Mouse (Mus musculus) neural tube, embryonic 14.5 days (tissue): Measurements from ENCODE around the gene Nckap5. TPM values are rescaled to one million over a fixed set of nuclear protein-coding genes. Genes with fewer than 3 reads are reported as not detected.

Experiments
- ATAC-seq: fragments of 200-750 bp; cut with Nextera tagmentation; 2 replicates; pipeline ENCODE4 v1.8.0; 2017; ENCODE audit warnings: low read depth, mild to moderate bottlenecking, moderate TSS enrichment, moderate library complexity
- H3K27ac ChIP-seq: fragments of 300-500 bp; sonication (generic); 2 replicates; pipeline ENCODE4 v1.5.1; 2014; ENCODE audit warnings: low read depth, mild to moderate bottlenecking, control low read depth, low read length, moderate library complexity, mixed read lengths
- H3K27me3 ChIP-seq: fragments of 300-500 bp; sonication (generic); 2 replicates; pipeline ENCODE4 v1.6.1; 2014; ENCODE audit warnings: low read length; ENCODE audit not compliant: control insufficient read depth, insufficient read depth
- H3K36me3 ChIP-seq: fragments of 300-500 bp; sonication (generic); 2 replicates; pipeline ENCODE4 v1.6.1; 2014; ENCODE audit warnings: low read length, mixed read lengths; ENCODE audit not compliant: control insufficient read depth, insufficient read depth
- H3K4me1 ChIP-seq: fragments of 300-500 bp; sonication (generic); 2 replicates; pipeline ENCODE4 v1.6.1; 2014; ENCODE audit warnings: low read length; ENCODE audit not compliant: control insufficient read depth, insufficient read depth
- H3K4me2 ChIP-seq: fragments of 300-500 bp; sonication (generic); 2 replicates; pipeline ENCODE4 v1.6.1; 2014; ENCODE audit warnings: mild to moderate bottlenecking, low read depth, low read length, control low read depth
- H3K4me3 ChIP-seq: fragments of 300-500 bp; sonication (generic); 2 replicates; pipeline ENCODE4 v1.5.1; 2014; ENCODE audit warnings: low read depth, low read length, control low read depth, mixed read lengths
- H3K9ac ChIP-seq: fragments of 300-500 bp; sonication (generic); replicated peaks from 2 replicates; pipeline ENCODE4 v1.6.1; 2014; ENCODE audit warnings: low read depth, mild to moderate bottlenecking, control low read depth, low read length, mixed read lengths
- H3K9me3 ChIP-seq: fragments of 300-500 bp; sonication (generic); 2 replicates; pipeline ENCODE4 v1.6.1; 2016; ENCODE audit warnings: low read length; ENCODE audit not compliant: control insufficient read depth
- WGBS: fragments of 180-500 bp; shearing (Covaris S2); extraction: QIAGEN DNeasy Blood & Tissue Kit; methylation state at CpG from one replicate; pipeline ENCODE4 v1.1.7; 2014; 5-methylcytosine and 5-hydroxymethylcytosine counted together
- polyA plus RNA-seq: library from polyadenylated mRNA; unstranded; fragments of >200 nt; fragmentation: Nextera tagmentation; extraction: Ambion mirVana; gene quantifications from 2 replicates; pipeline ENCODE4 v1.2.1, GENCODE M21; 2014

Gene Nckap5
- polyA plus RNA-seq, 1 experiment from 2014 or later = 19.0 TPM

- Histone ChIP-seq H3K4me3 (no peak overlapping the region), H3K9me3 (no peaks in the 10 kb centered on the region), H3K27ac (no peak overlapping the region), H3K36me3 (no peaks in the 10 kb centered on the region), H3K4me2 (no peak overlapping the region), H3K9ac (no peak overlapping the region), H3K27me3 (no peaks in the 10 kb centered on the region), H3K4me1 (peaks cover 4% of the 10 kb centered on the region; the same call in 1 of the 2 replicates)
- 100% methylated on average over 1 of the region's 1 CpGs for WGBS
- no peak for ATAC-seq
These were observed 2.3 kb upstream of the Nckap5 start for GRCm38 (mm10) chr1:126832885-126833284.

- Histone ChIP-seq H3K27me3 (no peaks in the 10 kb centered on the region), H3K4me1 (peaks cover 4% of the 10 kb centered on the region; the same call in 1 of the 2 replicates), H3K4me2 (peak overlapping the region; percentile 26; the same call in 1 of the 2 replicates), H3K27ac (no peak overlapping the region), H3K4me3 (peak overlapping the region; percentile 17; the same call in 1 of the 2 replicates), H3K9ac (no peak overlapping the region), H3K36me3 (no peaks in the 10 kb centered on the region), H3K9me3 (no peaks in the 10 kb centered on the region)
- no peak for ATAC-seq
- WGBS = 48% methylated on average over 9 of the region's 9 CpGs
These were observed 1.6 kb downstream of the Nckap5 start for GRCm38 (mm10) chr1:126829031-126829430.

GRCm38 (mm10) chr1:126824841-126825240 lies 5.8 kb downstream of the Nckap5 start:
- Histone ChIP-seq H3K4me3 (no peak overlapping the region), H3K4me1 (no peaks in the 10 kb centered on the region)

GRCm38 (mm10) chr1:126822246-126822645 lies 8.4 kb downstream of the Nckap5 start:
- 92% methylated on average over 6 of the region's 6 CpGs for WGBS
- Histone ChIP-seq H3K27ac (no peak overlapping the region), H3K9me3 (no peaks in the 10 kb centered on the region), H3K9ac (no peak overlapping the region), H3K36me3 (no peaks in the 10 kb centered on the region), H3K4me1 (0 out of 2 replicates have a peak, but pooled peaks cover 4% of the 10 kb centered on the region), H3K4me2 (no peak overlapping the region), H3K27me3 (no peaks in the 10 kb centered on the region), H3K4me3 (no peak overlapping the region)
- no peak for ATAC-seq

More at GRCm38 (mm10) chr1:126824841-126825240, 5.8 kb downstream of the Nckap5 start:
- H3K27me3 ChIP-seq = no peaks in the 10 kb centered on the region
- H3K27ac ChIP-seq = no peak overlapping the region
- no peak overlapping the region for H3K9ac ChIP-seq
- H3K4me2 ChIP-seq = no peak overlapping the region
- no peak for ATAC-seq
- no peaks in the 10 kb centered on the region for H3K36me3 ChIP-seq
- WGBS = 67% methylated on average over 3 of the region's 3 CpGs
- H3K9me3 ChIP-seq = no peaks in the 10 kb centered on the region

GRCm38 (mm10) chr1:126817381-126818034 lies 13.1 kb downstream of the Nckap5 start:
- Histone ChIP-seq H3K4me2 (no peak overlapping the region), H3K27me3 (no peaks in the 10 kb centered on the region), H3K4me1 (0 out of 2 replicates have a peak, but pooled peaks cover 4% of the 10 kb centered on the region), H3K9ac (no peak overlapping the region), H3K27ac (no peak overlapping the region), H3K4me3 (no peak overlapping the region), H3K36me3 (no peaks in the 10 kb centered on the region), H3K9me3 (no peaks in the 10 kb centered on the region)
- peak; percentile 31 for ATAC-seq
- 37% methylated on average over 9 of the region's 9 CpGs for WGBS

GRCm38 (mm10) chr1:126806994-126807611 lies 23.5 kb downstream of the Nckap5 start:
- Histone ChIP-seq H3K27me3 (no peaks in the 10 kb centered on the region), H3K4me2 (no peak overlapping the region), H3K36me3 (no peaks in the 10 kb centered on the region), H3K9ac (no peak overlapping the region), H3K9me3 (no peaks in the 10 kb centered on the region), H3K27ac (no peak overlapping the region), H3K4me3 (no peak overlapping the region), H3K4me1 (no peaks in the 10 kb centered on the region)
- no peak for ATAC-seq
- 59% methylated on average over 3 of the region's 3 CpGs for WGBS

- Histone ChIP-seq H3K9ac (no peak overlapping the region), H3K36me3 (no peaks in the 10 kb centered on the region), H3K4me1 (no peaks in the 10 kb centered on the region), H3K9me3 (no peaks in the 10 kb centered on the region), H3K27ac (no peak overlapping the region), H3K27me3 (no peaks in the 10 kb centered on the region), H3K4me2 (no peak overlapping the region), H3K4me3 (no peak overlapping the region)
- no peak for ATAC-seq
- 75% methylated on average over 7 of the region's 7 CpGs for WGBS
These were observed 24.1 kb downstream of the Nckap5 start for GRCm38 (mm10) chr1:126806548-126806947.

- no peak for ATAC-seq
- WGBS = 83% methylated on average over 3 of the region's 3 CpGs
- no peaks in the 10 kb centered on the region for H3K27me3 ChIP-seq
These were observed 28.2 kb downstream of the Nckap5 start for GRCm38 (mm10) chr1:126802405-126802804.

GRCm38 (mm10) chr1:126801706-126802105 lies 28.9 kb downstream of the Nckap5 start:
- no peaks in the 10 kb centered on the region for H3K9me3 ChIP-seq
- 36% methylated on average over 8 of the region's 8 CpGs for WGBS
- ATAC-seq = no peak; the same call in 1 of the 2 replicates
- no peaks in the 10 kb centered on the region for H3K27me3 ChIP-seq
- H3K4me2 ChIP-seq = no peak overlapping the region
- no peak overlapping the region for H3K27ac ChIP-seq
- H3K36me3 ChIP-seq = no peaks in the 10 kb centered on the region
- H3K9ac ChIP-seq = no peak overlapping the region
- no peak overlapping the region for H3K4me3 ChIP-seq
- H3K4me1 ChIP-seq = no peaks in the 10 kb centered on the region

More at GRCm38 (mm10) chr1:126802405-126802804, 28.2 kb downstream of the Nckap5 start:
- Histone ChIP-seq H3K4me3 (no peak overlapping the region), H3K9ac (no peak overlapping the region), H3K4me1 (no peaks in the 10 kb centered on the region), H3K9me3 (no peaks in the 10 kb centered on the region), H3K36me3 (no peaks in the 10 kb centered on the region), H3K27ac (no peak overlapping the region), H3K4me2 (no peak overlapping the region)
